Mouse (Mus musculus): ENCODE data around the gene Zpbp2. TPM values are rescaled to one million over a fixed set of nuclear protein-coding genes. Genes with fewer than 3 reads are reported as not detected.
A peak's percentile ranks its signal among the peaks of the same experiment; 100 is the strongest.
"Not testable (repeated sequence)": the region's sequence is repeated elsewhere in the genome, so short reads cannot be mapped to it uniquely, and the experiment has no call there.

Gene Zpbp2
- polyA plus RNA-seq, 1 experiment from 2014 or later, result not detected

- 3% methylated on average over 20 of the region's 20 CpGs for WGBS
- H3K4me2 ChIP-seq (replicated peaks; ENCODE audit: low read depth, low read length), result peak overlapping the region; percentile 45
- H3K9ac ChIP-seq (ENCODE audit: low read depth, low read length), result peak overlapping the region; percentile 20
- H3K4me3 ChIP-seq (ENCODE audit: low read depth, low read length), result peak overlapping the region; percentile 17; the same call in 1 of the 2 replicates
- 0 out of 2 replicates have a peak, but pooled peaks cover 5% of the 10 kb centered on the region for H3K27me3 ChIP-seq (ENCODE audit: control insufficient read depth, insufficient read depth, low read length)
- no peaks in the 10 kb centered on the region for H3K36me3 ChIP-seq (ENCODE audit: control insufficient read depth, insufficient read depth, low read length)
- DNase-seq (ENCODE audit: low spot score) (peak; percentile 66), ATAC-seq (ENCODE audit: low FRiP score) (0 out of 2 replicates have a peak, but pooled peaks have one; percentile 22)
- no peak overlapping the region for H3K27ac ChIP-seq (ENCODE audit: low read depth, low read length)
- H3K4me1 ChIP-seq (replicated peaks; ENCODE audit: control insufficient read depth, insufficient read depth, low read length), result no peaks in the 10 kb centered on the region
- no peaks in the 10 kb centered on the region for H3K9me3 ChIP-seq (ENCODE audit: control insufficient read depth, low read length)
Observed at GRCm38 (mm10) chr11:98602090-98602690, 51.3 kb downstream of the Zpbp2 start.

GRCm38 (mm10) chr11:98603953-98604352 lies 53.1 kb downstream of the Zpbp2 start:
- no peaks in the 10 kb centered on the region for H3K4me1 ChIP-seq (replicated peaks; ENCODE audit: control insufficient read depth, insufficient read depth, low read length)
- DNase-seq (ENCODE audit: low spot score), result no peak
- H3K4me2 ChIP-seq (replicated peaks; ENCODE audit: low read depth, low read length), result no peak overlapping the region
- no peak overlapping the region for H3K4me3 ChIP-seq (ENCODE audit: low read depth, low read length)
- H3K9me3 ChIP-seq (ENCODE audit: control insufficient read depth, low read length), result no peaks in the 10 kb centered on the region
- 0 out of 2 replicates have a peak, but pooled peaks cover 4% of the 10 kb centered on the region for H3K27me3 ChIP-seq (ENCODE audit: control insufficient read depth, insufficient read depth, low read length)
- no peak overlapping the region for H3K27ac ChIP-seq (ENCODE audit: low read depth, low read length)
- H3K36me3 ChIP-seq (ENCODE audit: control insufficient read depth, insufficient read depth, low read length), result no peaks in the 10 kb centered on the region
- WGBS, result 89% methylated on average over 2 of the region's 2 CpGs
- no peak for ATAC-seq (ENCODE audit: low FRiP score)
- no peak overlapping the region for H3K9ac ChIP-seq (ENCODE audit: low read depth, low read length)

GRCm38 (mm10) chr11:98604911-98605310 lies 54.0 kb downstream of the Zpbp2 start:
- H3K27ac ChIP-seq (ENCODE audit: low read depth, low read length); H3K27me3 ChIP-seq (ENCODE audit: control insufficient read depth, insufficient read depth, low read length); H3K4me3 ChIP-seq (ENCODE audit: low read depth, low read length); ATAC-seq (ENCODE audit: low FRiP score); H3K36me3 ChIP-seq (ENCODE audit: control insufficient read depth, insufficient read depth, low read length); H3K4me1 ChIP-seq (replicated peaks; ENCODE audit: control insufficient read depth, insufficient read depth, low read length); H3K4me2 ChIP-seq (replicated peaks; ENCODE audit: low read depth, low read length); H3K9me3 ChIP-seq (ENCODE audit: control insufficient read depth, low read length); DNase-seq (ENCODE audit: low spot score); H3K9ac ChIP-seq (ENCODE audit: low read depth, low read length): not testable (repeated sequence)
- 68% methylated on average over 6 of the region's 6 CpGs for WGBS

- Histone ChIP-seq H3K9ac (ENCODE audit: low read depth, low read length) (no peak overlapping the region), H3K4me3 (ENCODE audit: low read depth, low read length) (no peak overlapping the region), H3K4me2 (replicated peaks; ENCODE audit: low read depth, low read length) (no peak overlapping the region), H3K36me3 (ENCODE audit: control insufficient read depth, insufficient read depth, low read length) (no peaks in the 10 kb centered on the region), H3K27ac (ENCODE audit: low read depth, low read length) (no peak overlapping the region), H3K9me3 (ENCODE audit: control insufficient read depth, low read length) (no peaks in the 10 kb centered on the region), H3K27me3 (ENCODE audit: control insufficient read depth, insufficient read depth, low read length) (peaks cover 2% of the 10 kb centered on the region; the same call in 1 of the 2 replicates), H3K4me1 (replicated peaks; ENCODE audit: control insufficient read depth, insufficient read depth, low read length) (no peaks in the 10 kb centered on the region)
- 11% methylated on average over 3 of the region's 3 CpGs for WGBS
- no peak for ATAC-seq (ENCODE audit: low FRiP score)
- peak; percentile 71 for DNase-seq (ENCODE audit: low spot score)
Observed at GRCm38 (mm10) chr11:98606763-98607162, 55.9 kb downstream of the Zpbp2 start.

Other genes starting within 250 kb of the Zpbp2 start
- gene Neurod2, start 221.4 kb upstream of the Zpbp2 start, polyA plus RNA-seq (2014; fragmentation: Nextera tagmentation; extraction: Ambion mirVana), result 0.27 and 0.36 TPM in 2 replicates
- 0.29 and 0.70 TPM in 2 replicates for gene Ppp1r1b, start 202.7 kb upstream of the Zpbp2 start, polyA plus RNA-seq (2014; fragmentation: Nextera tagmentation; extraction: Ambion mirVana)
- gene Stard3, start 192.7 kb upstream of the Zpbp2 start, polyA plus RNA-seq (2014; fragmentation: Nextera tagmentation; extraction: Ambion mirVana), result 40.1 and 43.2 TPM in 2 replicates
- gene Tcap, start 167.3 kb upstream of the Zpbp2 start, polyA plus RNA-seq (2014; fragmentation: Nextera tagmentation; extraction: Ambion mirVana), result 0.53 and 0.54 TPM in 2 replicates
- 0.54 and 0.93 TPM in 2 replicates for gene Pnmt, start 164.6 kb upstream of the Zpbp2 start, polyA plus RNA-seq (2014; fragmentation: Nextera tagmentation; extraction: Ambion mirVana)
- 4.3 and 4.5 TPM in 2 replicates for gene Pgap3, start 150.6 kb upstream of the Zpbp2 start, polyA plus RNA-seq (2014; fragmentation: Nextera tagmentation; extraction: Ambion mirVana)
- gene Erbb2, start 138.6 kb upstream of the Zpbp2 start, polyA plus RNA-seq (2014; fragmentation: Nextera tagmentation; extraction: Ambion mirVana), result 15.5 and 17.2 TPM in 2 replicates
- 152 and 167 TPM in 2 replicates for gene Mien1, start 112.1 kb upstream of the Zpbp2 start, polyA plus RNA-seq (2014; fragmentation: Nextera tagmentation; extraction: Ambion mirVana)
- gene Grb7, start 104.7 kb upstream of the Zpbp2 start, polyA plus RNA-seq (2014; fragmentation: Nextera tagmentation; extraction: Ambion mirVana), result 2.1 and 3.3 TPM in 2 replicates
- 0.11 and 0.60 TPM in 2 replicates for gene Ikzf3, start 5.1 kb upstream of the Zpbp2 start, polyA plus RNA-seq (2014; fragmentation: Nextera tagmentation; extraction: Ambion mirVana)
- 10.9 and 12.2 TPM in 2 replicates for gene Ormdl3, start 36.3 kb downstream of the Zpbp2 start, polyA plus RNA-seq (2014; fragmentation: Nextera tagmentation; extraction: Ambion mirVana)
- gene Lrrc3c, start 47.2 kb downstream of the Zpbp2 start, polyA plus RNA-seq (2014; fragmentation: Nextera tagmentation; extraction: Ambion mirVana), result not detected in 2 replicates
- 0.85 and 1.8 TPM in 2 replicates for gene Gm12355, start 74.6 kb downstream of the Zpbp2 start, polyA plus RNA-seq (2014; fragmentation: Nextera tagmentation; extraction: Ambion mirVana)
- gene Gsdma3, start 75.3 kb downstream of the Zpbp2 start, polyA plus RNA-seq (2014; fragmentation: Nextera tagmentation; extraction: Ambion mirVana), result not detected in 2 replicates
- gene Gsdma2, start 95.7 kb downstream of the Zpbp2 start, polyA plus RNA-seq (2014; fragmentation: Nextera tagmentation; extraction: Ambion mirVana), result not detected in 2 replicates
- not detected in 2 replicates for gene Gsdma, start 113.3 kb downstream of the Zpbp2 start, polyA plus RNA-seq (2014; fragmentation: Nextera tagmentation; extraction: Ambion mirVana)
- 154 and 155 TPM in 2 replicates for gene Psmd3, start 131.5 kb downstream of the Zpbp2 start, polyA plus RNA-seq (2014; fragmentation: Nextera tagmentation; extraction: Ambion mirVana)
- not detected in 2 replicates for gene Csf3, start 150.2 kb downstream of the Zpbp2 start, polyA plus RNA-seq (2014; fragmentation: Nextera tagmentation; extraction: Ambion mirVana)
- gene Med24, start 178.3 kb downstream of the Zpbp2 start, polyA plus RNA-seq (2014; fragmentation: Nextera tagmentation; extraction: Ambion mirVana), result 47.3 and 60.8 TPM in 2 replicates
- gene Thra, start 189.5 kb downstream of the Zpbp2 start, polyA plus RNA-seq (2014; fragmentation: Nextera tagmentation; extraction: Ambion mirVana), result 34.7 and 41.4 TPM in 2 replicates
- 0.92 and 1.4 TPM in 2 replicates for gene Nr1d1, start 224.2 kb downstream of the Zpbp2 start, polyA plus RNA-seq (2014; fragmentation: Nextera tagmentation; extraction: Ambion mirVana)
- 25.0 and 28.0 TPM in 2 replicates for gene Msl1, start 244.4 kb downstream of the Zpbp2 start, polyA plus RNA-seq (2014; fragmentation: Nextera tagmentation; extraction: Ambion mirVana)